Mouse (Mus musculus): ENCODE results near the gene Gm36028. TPM values are rescaled to one million over a fixed set of nuclear protein-coding genes. Genes with fewer than 3 reads are reported as not detected.

Gene Gm36028
- polyA plus RNA-seq, 1 experiment, result not detected

- H3K27me3 ChIP-seq (ENCODE audit: control insufficient read depth, insufficient read depth, low read length), result no peaks in the 10 kb centered on the region
- H3K4me3 ChIP-seq (ENCODE audit: extremely low read depth, insufficient read depth, insufficient read length), result no peak overlapping the region
- 86% methylated on average over 3 of the region's 3 CpGs for WGBS
- no peaks in the 10 kb centered on the region for H3K36me3 ChIP-seq (ENCODE audit: control insufficient read depth, insufficient read depth, low read length)
- no peak for DNase-seq (ENCODE audit: low read depth in 1 of 2, low spot score in 2 of 2)
- TF ChIP-seq POLR2A (IDR thresholded peaks at IDR 0.05; ENCODE audit: low read depth, low read length) (no peak), CTCF (IDR thresholded peaks at IDR 0.05; ENCODE audit: extremely low read depth, insufficient read depth, insufficient read length, insufficient replicate concordance) (no peak)
- no peaks in the 10 kb centered on the region for H3K4me1 ChIP-seq (ENCODE audit: control insufficient read depth, insufficient read depth, insufficient read length)
- no peak overlapping the region for H3K27ac ChIP-seq (ENCODE audit: insufficient read depth, low read length)
Observed at GRCm38 (mm10) chr16:37805746-37806495, 55.0 kb downstream of the Gm36028 start.

GRCm38 (mm10) chr16:37803387-37803950 lies 57.5 kb downstream of the Gm36028 start:
- no peaks in the 10 kb centered on the region for H3K4me1 ChIP-seq (ENCODE audit: control insufficient read depth, insufficient read depth, insufficient read length)
- WGBS, result 91% methylated on average over 9 of the region's 9 CpGs
- no peaks in the 10 kb centered on the region for H3K36me3 ChIP-seq (ENCODE audit: control insufficient read depth, insufficient read depth, low read length)
- no peak overlapping the region for H3K27ac ChIP-seq (ENCODE audit: insufficient read depth, low read length)
- DNase-seq (ENCODE audit: low read depth in 1 of 2, low spot score in 2 of 2), result no peak
- TF ChIP-seq CTCF (IDR thresholded peaks at IDR 0.05; ENCODE audit: extremely low read depth, insufficient read depth, insufficient read length, insufficient replicate concordance) (no peak), POLR2A (IDR thresholded peaks at IDR 0.05; ENCODE audit: low read depth, low read length) (no peak)
- no peaks in the 10 kb centered on the region for H3K27me3 ChIP-seq (ENCODE audit: control insufficient read depth, insufficient read depth, low read length)
- no peak overlapping the region for H3K4me3 ChIP-seq (ENCODE audit: extremely low read depth, insufficient read depth, insufficient read length)

- TF ChIP-seq POLR2A (IDR thresholded peaks at IDR 0.05; ENCODE audit: low read depth, low read length) (no peak), CTCF (IDR thresholded peaks at IDR 0.05; ENCODE audit: extremely low read depth, insufficient read depth, insufficient read length, insufficient replicate concordance) (no peak)
- Histone ChIP-seq H3K27me3 (ENCODE audit: control insufficient read depth, insufficient read depth, low read length) (no peaks in the 10 kb centered on the region), H3K36me3 (ENCODE audit: control insufficient read depth, insufficient read depth, low read length) (no peaks in the 10 kb centered on the region), H3K4me3 (ENCODE audit: extremely low read depth, insufficient read depth, insufficient read length) (no peak overlapping the region), H3K27ac (ENCODE audit: insufficient read depth, low read length) (no peak overlapping the region), H3K4me1 (ENCODE audit: control insufficient read depth, insufficient read depth, insufficient read length) (no peaks in the 10 kb centered on the region)
- WGBS, result 60% methylated on average over 4 of the region's 4 CpGs
- DNase-seq (ENCODE audit: low read depth in 1 of 2, low spot score in 2 of 2), result no peak
Observed at GRCm38 (mm10) chr16:37802686-37803295, 58.2 kb downstream of the Gm36028 start.

GRCm38 (mm10) chr16:37801097-37801496 lies 59.8 kb downstream of the Gm36028 start:
- TF ChIP-seq CTCF (IDR thresholded peaks at IDR 0.05; ENCODE audit: extremely low read depth, insufficient read depth, insufficient read length, insufficient replicate concordance), result no peak
- TF ChIP-seq POLR2A (IDR thresholded peaks at IDR 0.05; ENCODE audit: low read depth, low read length), result no peak
- Histone ChIP-seq H3K27me3 (ENCODE audit: control insufficient read depth, insufficient read depth, low read length) (no peaks in the 10 kb centered on the region), H3K4me3 (ENCODE audit: extremely low read depth, insufficient read depth, insufficient read length) (no peak overlapping the region), H3K4me1 (ENCODE audit: control insufficient read depth, insufficient read depth, insufficient read length) (no peaks in the 10 kb centered on the region), H3K36me3 (ENCODE audit: control insufficient read depth, insufficient read depth, low read length) (no peaks in the 10 kb centered on the region), H3K27ac (ENCODE audit: insufficient read depth, low read length) (no peak overlapping the region)
- 33% methylated on average over 2 of the region's 2 CpGs for WGBS
- no peak for DNase-seq (ENCODE audit: low read depth in 1 of 2, low spot score in 2 of 2)

Other genes with a start within 250 kb of the Gm36028 start
- gene Ndufb4, start 206.7 kb downstream of the Gm36028 start, polyA plus RNA-seq (2012; rRNA removed), result 16.0 and 33.0 TPM in 2 replicates
- gene Fstl1, start 84.3 kb downstream of the Gm36028 start, polyA plus RNA-seq (2012; rRNA removed), result 10.3 and 11.5 TPM in 2 replicates
- 4.8 and 7.1 TPM in 2 replicates for gene Lrrc58, start 7.2 kb upstream of the Gm36028 start, polyA plus RNA-seq (2012; rRNA removed)
- 0.69 and 0.70 TPM in 2 replicates for gene Gpr156, start 55.4 kb upstream of the Gm36028 start, polyA plus RNA-seq (2012; rRNA removed)
- gene Gsk3b, start 227.9 kb upstream of the Gm36028 start, polyA plus RNA-seq (2012; rRNA removed), result 7.3 and 9.7 TPM in 2 replicates